Mouse (Mus musculus) layer of hippocampus, adult 2 months (tissue): ENCODE measurements around the gene Lrcol1. TPM values are rescaled to one million over a fixed set of nuclear protein-coding genes. Genes with fewer than 3 reads are reported as not detected.

Experiments used
- DNase-seq, 2 experiments: peaks; one replicate each; pipeline ENCODE4 v3.0.0; 2022; ENCODE audit warnings: low spot score in 2 of 2
- H3K27ac ChIP-seq: fragments of 200-600 bp; 2 replicates; pipeline ENCODE4 v1.8.1; 2022
- H3K4me3 ChIP-seq: fragments of 200-600 bp; 2 replicates; pipeline ENCODE4 v1.8.1; 2022; ENCODE audit warnings: mild to moderate bottlenecking
- CTCF ChIP-seq: fragments of 200-600 bp; conservative IDR thresholded peaks from 2 replicates; pipeline ENCODE4 v1.8.1; 2022; ENCODE audit warnings: antibody characterized with exemption, mild to moderate bottlenecking, moderate library complexity
- long read RNA-seq, 2 experiments: library from polyadenylated mRNA; stranded (forward); transcript quantifications; one replicate each; pipeline ENCODE4 v2.0.0; 2021; ENCODE audit warnings: borderline mapping rate in 2 of 2
- total RNA-seq, 2 experiments: library from RNA; stranded (reverse); gene quantifications; 2 replicates each; pipeline ENCODE4 v1.2.3; 2021

Gene Lrcol1
- total RNA-seq: not detected
- long read RNA-seq, experiment 1: 0 reads
- long read RNA-seq, experiment 2: 0 reads

DNA sequence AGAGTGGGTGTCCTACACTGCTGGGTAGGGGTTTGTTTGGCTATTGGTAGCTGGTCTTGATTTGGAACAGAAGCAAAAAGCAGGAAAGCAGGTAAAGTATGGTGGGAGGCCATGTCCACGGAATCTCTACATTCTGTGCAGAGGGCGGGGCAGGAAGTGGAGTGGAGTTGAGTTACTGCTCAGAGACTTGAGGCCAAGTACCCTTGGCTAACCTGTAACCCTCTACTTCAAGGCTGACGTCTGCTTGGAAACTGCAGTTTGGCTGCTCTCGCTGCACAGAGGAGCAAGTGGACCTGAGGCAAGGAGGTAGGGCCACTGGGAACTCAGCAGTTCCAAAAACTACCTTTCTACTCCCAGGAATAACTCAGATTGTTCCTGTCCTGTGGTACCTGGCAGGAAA is at the start of gene Lrcol1:
Gene Lrcol1, plus strand, starts transcription at position 207 of the 400 bp plus-strand sequence.
- no peak within 1 kb of the TSS for H3K4me3 ChIP-seq
- no peak for DNase-seq
- TF ChIP-seq CTCF: no peak

DNA sequence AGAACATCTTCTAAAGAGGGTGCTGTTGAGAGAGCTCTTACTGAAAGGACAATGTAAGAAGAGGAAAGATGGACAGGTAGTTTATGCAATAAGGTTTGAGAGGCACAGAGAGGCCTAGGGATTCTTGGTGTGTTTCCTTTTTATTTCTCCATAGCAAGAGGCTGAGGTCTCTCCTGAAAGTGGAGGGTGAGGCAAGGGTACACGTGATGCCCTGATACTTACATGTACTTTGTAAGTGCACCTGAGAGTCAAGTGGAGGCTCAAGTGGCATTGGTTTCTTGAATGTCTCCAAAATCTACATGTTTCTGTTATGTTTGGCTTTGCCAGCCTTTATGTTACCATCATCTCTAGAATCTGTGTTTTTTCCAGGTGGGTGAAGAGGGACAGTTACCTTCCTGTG is 47.9 kb upstream of the Lrcol1 start:
- H3K4me3 ChIP-seq: no peak overlapping the region
- no peak for TF ChIP-seq CTCF
- DNase-seq: no peak
- H3K27ac ChIP-seq: no peak overlapping the region

More for the DNA sequence above, at the start of gene Lrcol1:
- H3K27ac ChIP-seq: no peak within 1 kb of the TSS

DNA sequence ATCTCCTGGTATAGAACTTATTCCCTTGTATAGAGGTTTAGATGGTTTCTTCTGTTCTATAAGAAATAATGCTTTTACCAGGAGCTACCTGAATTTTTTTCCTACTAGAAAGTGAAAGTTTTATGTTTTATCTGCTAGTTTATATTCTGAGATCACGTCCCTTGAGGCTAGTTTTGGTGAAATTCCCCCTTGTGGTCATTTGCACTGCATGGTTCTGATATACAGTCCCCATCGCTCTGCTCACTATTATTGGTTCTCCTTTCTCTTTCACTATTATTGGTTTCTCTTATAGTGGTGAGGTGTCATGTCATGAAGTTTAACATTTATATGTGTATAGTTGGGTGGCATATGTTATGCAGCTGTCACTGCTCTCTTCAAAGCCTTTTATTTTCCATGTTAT is 43.9 kb upstream of the Lrcol1 start:
- H3K4me3 ChIP-seq: no peak overlapping the region
- no peak for DNase-seq
- TF ChIP-seq CTCF: no peak
- H3K27ac ChIP-seq: no peak overlapping the region

DNA sequence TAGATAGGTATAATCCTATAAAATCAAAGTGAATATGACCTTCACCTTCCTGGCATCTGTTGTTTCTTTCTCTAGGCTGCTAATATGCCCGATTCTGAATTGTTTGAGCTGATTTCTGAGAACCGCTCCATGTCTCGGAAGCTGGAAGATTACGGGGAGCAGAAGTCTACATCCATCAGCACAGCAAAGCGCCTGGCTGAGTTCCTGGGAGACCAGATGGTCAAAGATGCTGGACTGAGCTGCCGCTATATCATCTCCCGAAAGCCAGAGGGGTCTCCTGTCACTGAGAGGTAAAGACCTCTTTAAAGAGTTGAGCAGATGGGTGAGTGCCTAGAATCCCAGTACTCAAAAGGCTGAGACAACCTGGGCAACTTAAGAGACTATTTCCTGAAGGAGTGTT is 35.7 kb upstream of the Lrcol1 start:
- no peak for DNase-seq
- Histone ChIP-seq H3K27ac (no peak overlapping the region), H3K4me3 (no peak overlapping the region)
- no peak for TF ChIP-seq CTCF

DNA sequence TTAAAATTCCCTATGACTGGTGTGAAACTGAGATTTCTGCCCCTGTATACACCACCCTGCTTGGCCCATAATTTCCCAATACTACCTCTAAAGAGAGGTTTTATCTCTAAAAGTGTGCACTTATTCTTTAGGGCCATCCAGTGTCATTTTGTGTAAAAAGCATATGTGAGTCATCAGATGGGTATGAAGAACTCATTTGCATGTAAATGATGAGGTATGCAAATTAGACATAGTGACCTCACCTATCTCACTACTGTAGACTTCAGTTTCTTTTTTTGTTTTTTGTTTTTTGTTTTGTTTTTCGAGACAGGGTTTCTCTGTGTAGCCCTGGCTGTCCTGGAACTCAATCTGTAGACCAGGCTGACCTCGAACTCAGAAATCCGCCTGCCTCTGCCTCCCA is 31.4 kb upstream of the Lrcol1 start:
- no peak for TF ChIP-seq CTCF

DNA sequence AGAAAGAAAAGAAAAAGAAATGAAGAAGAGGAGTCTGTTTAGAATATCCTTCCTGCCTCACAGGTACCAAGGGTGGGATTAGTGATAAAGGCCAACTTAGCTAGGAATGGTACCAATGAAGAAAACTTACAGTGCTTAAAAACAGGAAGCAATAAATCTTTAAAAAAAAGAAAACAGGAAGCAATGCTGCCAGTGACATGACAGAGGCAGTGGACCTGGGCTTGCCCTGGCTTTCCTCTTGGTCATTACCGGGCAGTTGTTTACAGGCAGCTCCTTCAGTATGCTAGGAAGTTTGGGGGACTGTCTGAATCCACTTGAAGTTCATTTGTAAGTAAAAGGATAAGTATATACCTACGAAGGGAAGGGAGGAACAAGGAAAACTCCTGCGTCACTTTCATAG is 14.0 kb upstream of the Lrcol1 start:
- Histone ChIP-seq H3K4me3 (no peak overlapping the region), H3K27ac (no peak overlapping the region)
- no peak for TF ChIP-seq CTCF
- no peak for DNase-seq

More for the DNA sequence above, 31.4 kb upstream of the Lrcol1 start:
- no peak overlapping the region for H3K27ac ChIP-seq
- DNase-seq: no peak
- no peak overlapping the region for H3K4me3 ChIP-seq

DNA sequence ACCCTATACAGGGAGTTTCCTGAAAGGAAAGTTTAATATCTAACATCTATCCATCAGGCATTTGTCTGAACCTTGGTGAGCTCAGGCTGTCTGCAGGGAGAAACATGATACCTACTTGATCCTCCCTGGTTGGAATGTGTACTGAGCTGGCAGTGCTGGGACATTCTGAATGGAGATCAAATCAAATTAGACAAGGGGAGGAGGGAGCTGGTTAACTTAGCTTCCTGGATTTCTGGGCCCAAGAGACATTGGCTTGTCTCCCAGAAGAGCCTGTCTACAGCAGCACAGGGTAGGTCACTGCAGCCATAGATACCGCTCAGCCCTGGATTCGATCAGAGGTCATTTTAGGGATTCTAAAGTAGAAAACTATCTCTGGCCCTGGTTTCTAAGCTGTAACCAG is 5.7 kb upstream of the Lrcol1 start:
- no peak overlapping the region for H3K27ac ChIP-seq
- TF ChIP-seq CTCF: no peak
- H3K4me3 ChIP-seq: no peak overlapping the region
- no peak for DNase-seq

DNA sequence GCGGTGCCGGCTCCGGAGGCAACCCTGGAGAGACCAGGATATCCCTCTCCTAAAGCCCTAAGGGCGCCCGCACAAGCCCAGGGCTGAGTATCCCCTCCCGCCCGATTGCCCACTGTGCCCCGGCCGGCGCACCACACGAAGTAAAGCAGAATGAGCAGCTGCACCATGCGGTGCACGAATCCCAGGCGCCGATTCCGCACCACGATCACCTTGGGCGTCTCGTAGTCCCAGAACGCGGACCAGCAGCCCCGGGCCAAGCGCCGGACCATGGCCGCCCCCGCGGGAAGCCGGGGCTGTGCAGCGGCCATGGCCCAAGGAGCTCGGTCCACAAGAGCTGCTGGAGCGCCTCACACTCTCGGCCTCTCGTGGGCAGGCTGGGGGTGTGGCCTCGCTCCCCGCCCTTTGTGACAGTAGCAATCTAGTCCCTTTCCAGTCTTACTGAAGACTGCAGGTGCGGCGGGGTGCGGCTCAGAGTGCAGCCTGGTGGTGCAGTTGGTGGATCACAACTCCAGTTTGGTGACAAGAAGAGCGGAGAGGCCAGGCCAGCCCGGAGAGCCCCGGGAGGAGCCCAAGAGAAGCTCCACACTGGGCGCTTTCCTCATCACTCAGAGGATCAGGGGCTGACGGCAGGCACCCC is 1.8 kb upstream of the Lrcol1 start, which contains the start of gene P2rx2:
Gene P2rx2, minus strand, starts transcription at position 565 of the 637 bp plus-strand sequence.
- no peak within 1 kb of the TSS for H3K27ac ChIP-seq
- no peak for DNase-seq
- no peak for TF ChIP-seq CTCF

DNA sequence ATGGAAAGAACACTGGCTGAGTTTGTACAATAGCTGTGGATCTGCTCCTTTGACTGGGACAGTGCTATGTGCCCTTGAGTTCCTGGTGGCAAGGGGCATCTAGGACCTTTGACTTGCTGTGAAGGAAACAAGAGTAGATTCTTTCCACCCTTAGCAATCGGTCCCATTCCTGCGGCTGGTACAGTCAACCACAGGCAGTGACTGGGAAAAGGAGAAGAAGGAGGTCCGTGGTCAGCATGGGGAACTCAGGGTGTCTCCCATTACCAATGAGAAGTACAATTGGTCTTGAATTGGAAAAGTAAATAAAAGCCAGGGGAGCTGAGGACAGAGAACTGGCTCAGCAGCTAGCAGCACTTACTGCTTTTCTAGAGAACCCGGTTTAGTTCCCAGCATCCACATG is 1.0 kb downstream of the Lrcol1 start:
- Histone ChIP-seq H3K27ac (no peak overlapping the region), H3K4me3 (no peak overlapping the region)
- DNase-seq: no peak
- TF ChIP-seq CTCF: no peak

More for the DNA sequence above, 1.8 kb upstream of the Lrcol1 start, which contains the start of gene P2rx2:
- H3K4me3 ChIP-seq: peak within 1 kb of the TSS; percentile 46

DNA sequence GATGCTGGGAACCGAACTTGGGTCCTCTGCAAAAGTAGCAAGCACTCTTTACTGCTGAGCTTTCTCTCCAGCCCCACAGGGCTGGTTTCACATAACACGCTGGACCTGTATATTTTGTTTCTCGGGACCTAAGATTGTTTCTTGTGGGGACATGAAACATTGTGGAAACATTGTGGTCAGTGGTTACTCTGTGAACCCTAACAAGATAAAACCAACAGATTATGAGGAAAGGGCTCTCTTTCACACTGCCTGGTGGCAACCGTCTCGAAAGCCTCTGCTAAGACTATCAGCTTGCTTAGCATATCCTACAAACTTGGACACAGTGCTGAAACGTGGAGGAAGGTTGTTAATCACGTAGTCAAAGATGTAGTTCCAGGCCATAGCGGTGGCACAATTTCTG is 2.5 kb downstream of the Lrcol1 start:
- Histone ChIP-seq H3K27ac (no peak overlapping the region), H3K4me3 (no peak overlapping the region)
- TF ChIP-seq CTCF: no peak
- no peak for DNase-seq

DNA sequence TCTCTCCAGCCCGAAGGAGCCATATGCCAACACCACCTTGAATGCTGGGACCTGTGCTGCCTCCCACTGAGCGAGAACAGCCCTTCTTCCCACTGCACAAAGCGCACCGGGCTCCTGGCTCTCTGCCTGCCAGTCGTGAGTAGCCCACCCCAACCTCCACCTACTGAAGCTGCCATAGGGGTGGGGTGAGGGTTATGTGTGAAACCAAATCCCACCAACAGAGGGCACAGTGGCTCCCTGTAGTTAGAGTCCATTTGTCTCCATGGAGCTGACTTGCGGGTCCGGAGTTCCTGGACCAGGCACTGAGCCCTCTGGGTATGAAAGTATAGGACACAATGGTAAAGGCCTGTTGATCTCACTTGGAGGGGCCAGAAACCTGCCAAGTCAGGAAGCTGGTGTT is 10.2 kb downstream of the Lrcol1 start:
- no peak overlapping the region for H3K4me3 ChIP-seq
- DNase-seq: no peak
- no peak overlapping the region for H3K27ac ChIP-seq
- peak; percentile 80 for TF ChIP-seq CTCF

DNA sequence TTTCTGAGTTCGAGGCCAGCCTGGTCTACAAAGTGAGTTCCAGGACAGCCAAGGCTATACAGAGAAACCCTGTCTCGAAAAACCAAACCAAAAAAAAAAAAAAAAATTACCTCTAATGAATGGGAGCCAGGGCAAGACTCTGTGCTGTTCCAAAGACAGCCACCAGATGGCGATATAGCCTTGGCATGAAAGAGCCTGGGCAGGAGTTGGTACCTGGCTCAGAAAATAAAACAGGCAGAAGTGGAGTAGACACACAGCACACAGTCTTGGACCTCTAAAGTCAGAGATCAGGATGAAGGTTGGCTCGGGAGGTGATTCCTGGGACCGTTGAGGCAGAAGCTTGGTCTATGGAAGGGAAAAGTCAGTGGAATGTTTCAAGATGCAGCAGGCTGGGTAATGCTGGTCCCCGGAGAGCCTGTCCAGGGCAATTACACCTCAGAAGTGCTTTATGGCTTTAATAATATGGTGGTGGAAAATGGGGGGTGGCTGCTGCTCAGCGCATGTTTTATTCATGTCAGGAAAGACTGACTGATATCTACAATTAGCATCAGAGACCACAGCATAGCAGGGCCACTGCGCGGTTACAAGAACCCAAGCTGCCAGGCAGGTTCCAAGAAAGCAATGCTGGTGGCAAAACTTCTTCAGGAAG is 13.1 kb downstream of the Lrcol1 start:
- peak; percentile 87 for TF ChIP-seq CTCF
- no peak overlapping the region for H3K27ac ChIP-seq

DNA sequence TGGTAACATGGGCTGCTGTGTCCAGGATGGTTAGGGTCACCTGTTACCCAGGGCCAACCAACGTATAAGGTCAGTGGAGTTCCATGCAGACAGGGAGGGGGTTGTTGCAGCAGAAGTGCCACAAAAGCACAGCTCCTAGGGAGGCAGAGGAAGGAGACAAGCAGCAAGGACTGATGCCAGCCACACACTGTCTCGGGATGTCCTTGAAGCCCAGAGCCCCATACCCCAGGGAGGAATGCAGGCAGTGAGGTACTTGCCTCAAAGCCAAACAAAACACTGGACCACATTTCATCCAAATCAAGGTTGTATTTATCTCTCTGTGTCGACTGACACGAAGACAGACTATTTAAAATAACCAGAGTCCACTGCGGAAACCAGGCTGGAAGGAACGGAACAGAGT is 16.9 kb downstream of the Lrcol1 start:
- no peak for DNase-seq
- no peak overlapping the region for H3K4me3 ChIP-seq
- H3K27ac ChIP-seq: no peak overlapping the region
- no peak for TF ChIP-seq CTCF

More for the DNA sequence above, 13.1 kb downstream of the Lrcol1 start:
- peak; percentile 76 to 89 for DNase-seq
- H3K4me3 ChIP-seq: no peak overlapping the region

DNA sequence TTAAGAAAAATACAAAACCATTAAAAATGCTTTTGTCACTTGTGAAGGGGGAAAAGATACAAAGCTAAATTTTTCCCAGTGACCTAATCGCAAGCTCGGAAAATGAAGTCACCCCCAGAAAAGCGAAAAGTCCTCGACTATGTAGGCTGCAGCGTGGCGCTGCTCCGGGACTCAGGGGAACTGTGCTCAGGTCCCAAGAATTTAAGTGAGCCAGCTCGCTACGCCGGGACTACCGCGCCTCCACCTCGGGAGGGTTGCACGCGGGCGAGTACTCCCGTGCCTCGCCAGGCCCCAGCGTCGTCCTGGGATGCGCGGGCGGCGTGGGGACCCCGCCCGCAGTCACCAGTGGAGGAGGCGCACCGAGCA is 18.3 kb downstream of the Lrcol1 start:
- TF ChIP-seq CTCF: no peak
- Histone ChIP-seq H3K4me3 (peak overlapping the region; percentile 56), H3K27ac (peak overlapping the region; percentile 80)
- no peak for DNase-seq
